Mouse (Mus musculus): Measurements from ENCODE around the gene Eif2s3y.

Gene Eif2s3y

GRCm38 (mm10) chrY:1009882-1010751, at the start of gene Eif2s3y:
TSS of gene Eif2s3y (plus strand) at chrY:1010543.
- no peak for DNase-seq (ENCODE audit: low spot score)
